Mouse (Mus musculus) midbrain, postnatal 0 days (tissue): Measurements from ENCODE around the gene Ccdc34. TPM values are rescaled to one million over a fixed set of nuclear protein-coding genes. Genes with fewer than 3 reads are reported as not detected.

Experiments
- ATAC-seq: fragments of 200-750 bp; cut with Nextera tagmentation; 2 replicates; pipeline ENCODE4 v1.8.0; 2017; ENCODE audit warnings: moderate number of reproducible peaks, mild to moderate bottlenecking, moderate TSS enrichment, moderate library complexity; ENCODE audit not compliant: low FRiP score
- DNase-seq: peaks from one replicate; pipeline ENCODE4 v3.0.0-alpha.2; 2015; ENCODE audit warnings: low spot score
- H3K27ac ChIP-seq: fragments of 300-500 bp; sonication (generic); 2 replicates; pipeline ENCODE4 v1.5.1; 2014; ENCODE audit warnings: low read depth, mild to moderate bottlenecking, low read length, mixed read lengths
- H3K27me3 ChIP-seq: fragments of 300-500 bp; sonication (generic); 2 replicates; pipeline ENCODE4 v1.6.1; 2014; ENCODE audit warnings: low read length, control low read depth, mixed read lengths; ENCODE audit not compliant: insufficient read depth
- H3K36me3 ChIP-seq: fragments of 300-500 bp; sonication (generic); 2 replicates; pipeline ENCODE4 v1.6.1; 2014; ENCODE audit warnings: low read length, control low read depth, mixed read lengths; ENCODE audit not compliant: insufficient read depth
- H3K4me1 ChIP-seq: fragments of 300-500 bp; sonication (generic); 2 replicates; pipeline ENCODE4 v1.6.1; 2014; ENCODE audit warnings: mild to moderate bottlenecking, control low read depth, antibody characterized with exemption, low read length, mixed read lengths; ENCODE audit not compliant: insufficient read depth
- H3K4me2 ChIP-seq: fragments of 300-500 bp; sonication (generic); 2 replicates; pipeline ENCODE4 v1.6.1; 2014; ENCODE audit warnings: low read depth, mild to moderate bottlenecking, low read length, mixed read lengths; ENCODE audit not compliant: poor library complexity, severe bottlenecking
- H3K4me3 ChIP-seq: fragments of 300-500 bp; sonication (generic); 2 replicates; pipeline ENCODE4 v1.5.1; 2014; ENCODE audit warnings: low read depth, mild to moderate bottlenecking, low read length, moderate library complexity
- H3K9ac ChIP-seq: fragments of 300-500 bp; sonication (generic); replicated peaks from 2 replicates; pipeline ENCODE4 v1.6.1; 2014; ENCODE audit warnings: mild to moderate bottlenecking, low read length, moderate library complexity, mixed read lengths; ENCODE audit not compliant: poor library complexity, severe bottlenecking
- H3K9me3 ChIP-seq: fragments of 300-500 bp; sonication (generic); 2 replicates; pipeline ENCODE4 v1.6.1; 2016; ENCODE audit warnings: low read length, control low read depth
- CTCF ChIP-seq: IDR thresholded peaks from 2 replicates; pipeline ENCODE4 v1.5.1; 2016; ENCODE audit warnings: antibody characterized with exemption, mild to moderate bottlenecking
- WGBS: fragments of 180-500 bp; shearing (Covaris S2); extraction: QIAGEN DNeasy Blood & Tissue Kit; methylation state at CpG from one replicate; pipeline ENCODE4 v1.1.7; 2014; 5-methylcytosine and 5-hydroxymethylcytosine counted together
- polyA plus RNA-seq: library from polyadenylated mRNA; unstranded; fragments of >200 nt; fragmentation: Nextera tagmentation; extraction: Ambion mirVana; gene quantifications from 2 replicates; pipeline ENCODE4 v1.2.1, GENCODE M21; 2015
- total RNA-seq: library from RNA; depleted of rRNA; stranded (reverse); fragments of >200 nt; gene quantifications from 2 replicates; pipeline ENCODE4 v1.2.3, GENCODE M21; 2014

The Ccdc34 gene
- total and polyA plus RNA-seq, 2 experiments from 2014 or later: 19.8 to 28.9 TPM

DNA sequence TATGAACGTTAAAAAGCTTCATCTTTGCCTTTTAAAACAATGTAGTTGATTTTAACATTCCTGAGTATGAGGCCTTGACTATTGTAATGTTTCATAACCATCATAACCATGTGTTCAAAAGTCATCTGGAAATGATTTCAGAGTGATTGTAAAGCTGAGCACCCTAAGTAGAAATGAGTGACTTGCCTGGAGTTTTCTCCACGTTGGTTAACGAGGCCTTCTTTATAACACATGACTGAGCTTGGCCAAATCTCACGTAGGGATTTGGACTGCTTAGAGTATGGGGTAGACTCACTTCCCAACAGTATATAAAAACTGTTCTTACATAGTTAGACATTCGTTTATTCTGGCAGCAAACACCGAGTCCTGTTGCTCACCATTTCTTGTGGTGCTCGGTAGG is 44.7 kb upstream of the Ccdc34 start:
- WGBS: 78% methylated on average over 7 of the region's 7 CpGs
- Histone ChIP-seq H3K9ac (no peak overlapping the region), H3K36me3 (no peaks in the 10 kb centered on the region), H3K27ac (no peak overlapping the region), H3K4me1 (no peaks in the 10 kb centered on the region), H3K27me3 (no peaks in the 10 kb centered on the region), H3K4me2 (no peak overlapping the region), H3K9me3 (no peaks in the 10 kb centered on the region), H3K4me3 (no peak overlapping the region)
- no peak for TF ChIP-seq CTCF
- no peak for DNase-seq
- ATAC-seq: no peak

DNA sequence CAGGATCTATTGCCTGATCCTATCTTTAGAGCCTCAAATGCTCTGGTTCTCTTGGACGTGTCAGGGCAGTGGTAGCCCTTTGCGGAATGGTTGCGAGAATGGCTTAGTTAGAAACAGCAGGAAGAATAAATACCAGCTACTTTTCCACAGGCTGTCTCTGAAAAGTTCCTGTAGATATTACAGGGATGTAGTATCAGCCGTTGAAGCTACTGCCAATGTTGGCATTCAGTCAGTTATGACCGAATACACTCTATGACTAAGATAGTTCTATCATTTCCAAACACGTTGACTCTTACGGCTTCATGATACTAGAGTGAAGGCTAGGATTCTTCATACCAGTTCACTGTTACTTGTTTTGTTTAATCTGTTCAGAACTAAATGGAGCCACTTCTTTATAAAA is 42.8 kb upstream of the Ccdc34 start:
- TF ChIP-seq CTCF: no peak
- H3K9ac ChIP-seq: no peak overlapping the region
- H3K4me3 ChIP-seq: no peak overlapping the region
- no peaks in the 10 kb centered on the region for H3K4me1 ChIP-seq
- no peaks in the 10 kb centered on the region for H3K36me3 ChIP-seq
- 97% methylated on average over 7 of the region's 7 CpGs for WGBS
- no peaks in the 10 kb centered on the region for H3K9me3 ChIP-seq
- ATAC-seq (no peak), DNase-seq (no peak)
- no peaks in the 10 kb centered on the region for H3K27me3 ChIP-seq
- H3K27ac ChIP-seq: no peak overlapping the region
- no peak overlapping the region for H3K4me2 ChIP-seq

- ATAC-seq: peak; percentile 31; the same call in 1 of the 2 replicates
- Histone ChIP-seq H3K4me2 (no peak overlapping the region), H3K27me3 (no peaks in the 10 kb centered on the region), H3K27ac (no peak overlapping the region), H3K4me3 (no peak overlapping the region), H3K4me1 (no peaks in the 10 kb centered on the region), H3K9me3 (no peaks in the 10 kb centered on the region), H3K9ac (no peak overlapping the region), H3K36me3 (no peaks in the 10 kb centered on the region)
- no peak for TF ChIP-seq CTCF
- DNase-seq: no peak
- 78% methylated on average over 2 of the region's 2 CpGs for WGBS
Measured at GRCm38 (mm10) chr2:109976181-109976580, 41.4 kb upstream of the Ccdc34 start.

- TF ChIP-seq CTCF: no peak
- no peaks in the 10 kb centered on the region for H3K27me3 ChIP-seq
- ATAC-seq: no peak
- H3K9me3 ChIP-seq: no peaks in the 10 kb centered on the region
- no peak overlapping the region for H3K27ac ChIP-seq
- H3K4me3 ChIP-seq: no peak overlapping the region
- no peak overlapping the region for H3K4me2 ChIP-seq
- WGBS: 89% methylated on average over 6 of the region's 6 CpGs
- no peaks in the 10 kb centered on the region for H3K4me1 ChIP-seq
- no peaks in the 10 kb centered on the region for H3K36me3 ChIP-seq
- H3K9ac ChIP-seq: no peak overlapping the region
- DNase-seq: no peak
Measured at GRCm38 (mm10) chr2:109977322-109977721, 40.3 kb upstream of the Ccdc34 start.

DNA sequence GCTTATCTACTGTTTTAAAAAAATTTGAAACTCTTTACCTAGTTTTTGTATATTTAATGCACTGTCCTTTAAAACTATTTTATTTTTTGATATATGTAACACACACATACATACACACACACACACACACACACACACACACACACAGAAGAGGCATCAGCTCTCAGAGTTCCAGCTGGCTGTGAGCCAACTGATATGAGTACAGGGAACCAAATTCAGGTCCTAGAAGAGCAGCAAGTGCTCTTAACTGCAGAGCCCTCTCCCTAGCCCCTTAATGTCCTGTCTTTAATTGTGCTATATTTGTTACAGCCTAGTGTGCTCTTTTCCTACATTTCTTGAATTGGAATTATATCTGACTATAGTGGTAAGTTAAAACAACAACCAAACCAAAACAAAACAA is 38.4 kb upstream of the Ccdc34 start:
- TF ChIP-seq CTCF: no peak
- Histone ChIP-seq H3K36me3 (no peaks in the 10 kb centered on the region), H3K4me3 (no peak overlapping the region), H3K27ac (no peak overlapping the region), H3K4me2 (no peak overlapping the region), H3K27me3 (no peaks in the 10 kb centered on the region), H3K9me3 (no peaks in the 10 kb centered on the region), H3K9ac (no peak overlapping the region), H3K4me1 (no peaks in the 10 kb centered on the region)
- ATAC-seq (no peak), DNase-seq (peak; percentile 41)

- Histone ChIP-seq H3K9ac (no peak overlapping the region), H3K36me3 (no peaks in the 10 kb centered on the region), H3K4me1 (no peaks in the 10 kb centered on the region), H3K27me3 (no peaks in the 10 kb centered on the region), H3K27ac (no peak overlapping the region), H3K4me2 (no peak overlapping the region), H3K4me3 (no peak overlapping the region), H3K9me3 (no peaks in the 10 kb centered on the region)
- 92% methylated on average over 6 of the region's 6 CpGs for WGBS
- no peak for TF ChIP-seq CTCF
- ATAC-seq (no peak), DNase-seq (no peak)
Measured at GRCm38 (mm10) chr2:109983435-109983834, 34.2 kb upstream of the Ccdc34 start.
